Mouse (Mus musculus) erythroblast, embryonic 14.5 days (primary cell): ENCODE data around the gene 1700001O22Rik. TPM values are rescaled to one million over a fixed set of nuclear protein-coding genes. Genes with fewer than 3 reads are reported as not detected.

Experiments
- H3K27me3 ChIP-seq: 2 replicates; pipeline ENCODE4 v1.6.1; 2012; ENCODE audit warnings: inconsistent platforms; ENCODE audit not compliant: control insufficient read depth
- H3K36me3 ChIP-seq: 2 replicates; pipeline ENCODE4 v1.6.1; 2012; ENCODE audit warnings: mild to moderate bottlenecking, inconsistent platforms; ENCODE audit not compliant: control insufficient read depth
- H3K4me1 ChIP-seq: 2 replicates; pipeline ENCODE4 v1.6.1; 2012; ENCODE audit warnings: inconsistent platforms; ENCODE audit not compliant: control insufficient read depth
- H3K4me3 ChIP-seq: replicated peaks from 2 replicates; pipeline ENCODE3; 2012; ENCODE audit warnings: moderate library complexity, mild to moderate bottlenecking, inconsistent platforms
- H3K9me3 ChIP-seq: 2 replicates; pipeline ENCODE4 v1.6.1; 2012; ENCODE audit warnings: low read length, inconsistent platforms, mixed read lengths; ENCODE audit not compliant: control insufficient read depth
- GATA1 ChIP-seq: IDR thresholded peaks from 2 replicates; pipeline ENCODE4 v1.6.1; 2012; ENCODE audit warnings: low read length, inconsistent platforms, mixed read lengths
- TAL1 ChIP-seq: IDR thresholded peaks from 3 replicates; pipeline ENCODE4 v1.6.1; 2012; ENCODE audit warnings: low read length, inconsistent platforms, mixed read lengths
- polyA plus RNA-seq: library from polyadenylated mRNA; stranded (reverse); fragments of >175 nt; gene quantifications from 2 replicates; pipeline ENCODE4 v1.2.3, GENCODE M21; 2012

Gene 1700001O22Rik
- polyA plus RNA-seq, 1 experiment = not detected

DNA sequence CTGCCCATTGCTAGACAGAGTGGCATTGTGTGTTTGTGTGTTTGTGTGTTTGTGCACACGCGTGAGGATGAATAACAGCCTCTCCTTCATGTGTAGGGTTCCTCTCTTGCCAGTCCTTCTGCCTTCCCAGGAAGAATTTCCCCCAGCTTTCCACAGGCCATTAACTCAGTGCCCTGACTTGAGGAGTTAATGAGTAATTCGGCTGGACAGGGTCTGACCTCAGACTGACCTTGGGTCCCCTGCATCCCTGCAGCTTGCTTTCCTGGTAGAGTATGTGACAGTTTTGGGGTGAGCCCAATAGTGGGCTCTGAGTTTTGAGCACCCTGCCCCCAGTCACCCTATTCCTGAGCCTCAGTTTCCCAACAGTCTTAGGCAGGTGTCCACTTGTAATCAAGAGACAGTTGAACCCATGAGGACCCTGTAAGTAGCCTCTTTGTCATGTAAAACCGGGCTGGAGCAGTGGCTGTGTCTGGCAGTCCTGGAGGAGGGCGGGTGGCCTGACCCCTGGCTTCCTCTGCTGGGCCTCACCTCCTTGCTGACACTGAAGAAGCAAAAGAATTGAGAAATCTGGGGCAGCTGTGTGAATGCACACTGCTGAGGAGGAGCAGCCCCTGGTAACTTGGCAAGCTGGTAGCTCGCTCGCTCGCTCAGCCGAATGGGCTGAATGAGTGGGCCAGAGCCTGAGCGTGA is 43.5 kb downstream of the 1700001O22Rik start:
- Histone ChIP-seq H3K4me1 (peaks cover 11% of the 10 kb centered on the region), H3K4me3 (no peak overlapping the region), H3K36me3 (no peaks in the 10 kb centered on the region), H3K9me3 (no peaks in the 10 kb centered on the region; the same call in 1 of the 2 replicates), H3K27me3 (peaks cover 17% of the 10 kb centered on the region)
- no peak for TF ChIP-seq TAL1
- TF ChIP-seq GATA1 = no peak

DNA sequence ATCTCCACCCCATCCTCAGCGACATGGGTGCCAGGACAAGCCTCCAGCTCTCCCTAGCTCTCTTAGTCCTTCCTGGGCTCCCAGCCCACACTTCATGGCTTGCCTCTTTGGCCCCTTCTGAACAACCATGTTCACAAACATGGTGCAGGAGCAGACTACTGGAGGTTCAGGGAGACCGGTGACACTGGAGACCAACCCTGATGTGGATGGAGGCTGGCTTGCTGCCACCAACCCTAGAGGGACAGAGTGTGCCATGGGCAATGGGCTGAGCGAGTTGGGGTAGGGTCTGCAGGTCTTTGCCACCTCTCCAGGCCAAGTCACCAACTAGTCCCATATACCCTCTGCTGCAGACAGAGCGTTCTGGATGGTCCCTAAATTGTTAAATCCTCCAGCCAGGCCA is 44.0 kb downstream of the 1700001O22Rik start:
- Histone ChIP-seq H3K4me3 (no peak overlapping the region), H3K4me1 (peaks cover 11% of the 10 kb centered on the region), H3K36me3 (no peaks in the 10 kb centered on the region), H3K27me3 (peaks cover 14% of the 10 kb centered on the region), H3K9me3 (no peaks in the 10 kb centered on the region; the same call in 1 of the 2 replicates)
- TF ChIP-seq TAL1 = no peak
- no peak for TF ChIP-seq GATA1

DNA sequence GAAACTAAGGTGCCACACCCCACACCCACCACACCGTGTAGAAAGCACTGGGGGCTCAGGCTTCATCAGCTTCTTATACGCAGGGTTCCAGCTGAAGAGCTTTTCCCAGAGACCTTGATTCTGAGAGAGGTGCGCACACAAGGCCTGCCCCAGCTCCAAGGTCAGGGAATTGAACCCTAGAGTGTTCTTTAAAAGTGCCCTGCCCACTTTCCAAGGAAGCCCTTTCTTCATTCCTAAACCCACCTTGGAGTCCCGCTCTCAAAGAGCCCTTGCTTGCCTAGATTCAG is 44.4 kb downstream of the 1700001O22Rik start:
- peaks cover 11% of the 10 kb centered on the region for H3K4me1 ChIP-seq
- no peaks in the 10 kb centered on the region; the same call in 1 of the 2 replicates for H3K9me3 ChIP-seq
- H3K27me3 ChIP-seq = peaks cover 14% of the 10 kb centered on the region
- no peaks in the 10 kb centered on the region for H3K36me3 ChIP-seq
- TF ChIP-seq GATA1 (no peak), TAL1 (no peak)
- H3K4me3 ChIP-seq = no peak overlapping the region

DNA sequence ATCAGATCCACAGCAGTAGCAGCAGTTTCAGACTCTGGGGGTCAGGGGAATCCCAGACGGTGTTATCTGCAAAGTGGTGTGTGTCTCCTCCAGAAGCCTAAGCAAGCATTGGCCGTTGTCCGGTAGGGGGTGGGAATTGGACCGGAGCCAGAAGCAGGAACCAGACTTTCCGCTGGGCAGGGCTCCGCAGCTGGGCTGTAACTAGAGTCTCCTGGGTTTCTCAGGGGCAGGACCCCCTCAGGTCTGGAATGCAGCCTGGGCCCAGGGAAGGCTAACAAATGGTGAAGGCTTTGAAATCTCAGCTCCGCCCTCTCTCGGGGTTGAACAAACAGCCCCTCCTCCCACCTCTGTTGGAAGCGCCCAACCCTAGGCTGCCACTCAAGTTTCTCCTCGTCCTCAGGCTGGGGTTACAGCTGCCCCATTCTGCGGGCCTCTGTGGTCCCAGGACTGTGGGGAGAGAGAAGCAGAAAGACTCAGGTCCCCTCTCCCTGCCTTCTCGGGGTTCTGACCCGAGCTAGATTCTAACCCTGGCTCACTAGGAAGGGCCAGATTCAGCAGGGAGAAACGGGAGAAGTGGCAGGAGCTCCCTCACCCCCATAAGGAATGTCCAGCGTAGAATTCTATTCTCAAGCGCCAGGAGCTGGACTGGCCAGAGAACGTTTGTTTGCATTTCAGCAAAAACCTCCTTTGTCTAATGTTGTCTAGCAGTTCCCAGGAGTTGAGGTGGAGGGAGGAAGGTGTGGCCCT is 44.9 kb downstream of the 1700001O22Rik start:
- no peaks in the 10 kb centered on the region; the same call in 1 of the 2 replicates for H3K9me3 ChIP-seq
- peaks cover 14% of the 10 kb centered on the region for H3K27me3 ChIP-seq
- peaks cover 11% of the 10 kb centered on the region for H3K4me1 ChIP-seq
- no peaks in the 10 kb centered on the region for H3K36me3 ChIP-seq
- no peak for TF ChIP-seq GATA1
- no peak for TF ChIP-seq TAL1
- H3K4me3 ChIP-seq = no peak overlapping the region

DNA sequence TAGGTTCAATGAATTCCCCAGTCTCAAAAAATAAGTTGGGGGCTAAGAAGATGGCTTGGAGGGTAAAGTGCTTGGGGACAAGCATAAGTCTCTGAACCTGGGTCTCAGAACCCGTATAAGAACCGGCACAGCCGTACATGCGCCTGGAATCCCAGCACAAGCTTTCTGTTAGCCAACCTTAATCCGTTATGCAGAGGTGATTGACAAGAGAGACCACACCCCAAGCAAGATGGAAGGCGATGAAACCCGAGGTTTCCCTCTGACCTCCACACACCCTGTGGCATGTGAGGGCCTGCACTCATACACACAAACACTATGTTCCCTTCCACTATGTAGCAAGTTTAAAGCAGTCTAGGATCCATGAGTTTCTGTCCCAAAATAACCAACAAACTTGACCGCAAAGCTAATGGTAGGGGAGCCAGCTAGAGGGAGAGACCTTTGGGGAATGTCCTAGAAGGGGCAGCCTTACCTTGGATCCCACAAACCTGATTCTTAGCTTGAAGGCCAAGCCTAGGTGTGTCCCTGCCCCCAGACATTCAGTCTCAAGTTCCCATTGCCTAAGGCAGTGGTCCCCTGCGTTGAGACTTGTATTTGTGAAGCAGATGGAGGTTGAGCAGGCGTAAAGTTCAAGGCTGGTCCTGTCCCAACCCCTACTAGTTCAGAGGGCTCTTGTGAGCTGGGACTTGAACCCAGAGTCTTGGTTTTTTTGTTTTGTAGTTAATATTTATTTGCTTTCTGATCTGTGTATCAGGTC is 46.3 kb downstream of the 1700001O22Rik start:
- peaks cover 16% of the 10 kb centered on the region for H3K4me1 ChIP-seq
- no peak overlapping the region for H3K4me3 ChIP-seq
- H3K9me3 ChIP-seq = no peaks in the 10 kb centered on the region; the same call in 1 of the 2 replicates
- no peaks in the 10 kb centered on the region for H3K36me3 ChIP-seq
- peaks cover 11% of the 10 kb centered on the region for H3K27me3 ChIP-seq
- no peak for TF ChIP-seq GATA1
- TF ChIP-seq TAL1 = no peak

DNA sequence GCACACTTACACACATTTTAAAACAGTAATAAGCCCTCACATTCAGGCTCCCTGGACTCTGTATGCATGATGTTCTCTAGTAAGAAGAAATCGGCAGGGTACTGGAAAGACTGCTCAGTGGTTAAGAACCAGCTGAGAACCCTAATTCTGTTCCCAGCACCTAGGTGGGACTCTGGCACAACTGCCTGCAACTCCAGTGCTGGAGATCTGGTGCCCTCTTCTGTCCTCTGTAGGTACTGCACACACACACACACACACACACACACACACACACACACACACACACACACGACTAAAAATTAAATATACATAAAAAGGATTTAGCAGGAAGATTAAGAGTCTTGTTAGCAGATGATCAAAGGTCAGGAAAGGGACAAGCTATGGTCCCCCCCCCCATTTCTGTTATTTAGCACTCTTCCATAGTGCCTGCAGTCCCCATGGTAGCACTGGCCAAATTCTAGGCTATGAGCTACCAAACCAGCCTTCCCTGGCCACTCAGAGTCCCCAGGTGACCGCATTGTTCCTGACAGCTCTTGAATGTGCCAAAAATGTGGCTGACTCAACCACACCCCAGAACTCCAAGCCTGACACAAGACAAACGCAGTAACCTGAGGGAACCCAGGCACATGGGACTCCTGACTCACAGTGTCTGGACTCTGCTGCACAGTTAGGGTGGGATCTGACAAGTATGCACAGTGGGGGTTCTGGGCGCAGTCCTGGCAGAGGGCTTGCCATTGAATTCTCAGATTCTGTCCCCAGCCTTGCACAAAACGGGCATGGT is 47.3 kb downstream of the 1700001O22Rik start:
- TF ChIP-seq TAL1 = no peak
- no peak for TF ChIP-seq GATA1
- Histone ChIP-seq H3K9me3 (no peaks in the 10 kb centered on the region; the same call in 1 of the 2 replicates), H3K27me3 (peaks cover 11% of the 10 kb centered on the region), H3K4me3 (no peak overlapping the region), H3K36me3 (no peaks in the 10 kb centered on the region), H3K4me1 (peaks cover 16% of the 10 kb centered on the region)

DNA sequence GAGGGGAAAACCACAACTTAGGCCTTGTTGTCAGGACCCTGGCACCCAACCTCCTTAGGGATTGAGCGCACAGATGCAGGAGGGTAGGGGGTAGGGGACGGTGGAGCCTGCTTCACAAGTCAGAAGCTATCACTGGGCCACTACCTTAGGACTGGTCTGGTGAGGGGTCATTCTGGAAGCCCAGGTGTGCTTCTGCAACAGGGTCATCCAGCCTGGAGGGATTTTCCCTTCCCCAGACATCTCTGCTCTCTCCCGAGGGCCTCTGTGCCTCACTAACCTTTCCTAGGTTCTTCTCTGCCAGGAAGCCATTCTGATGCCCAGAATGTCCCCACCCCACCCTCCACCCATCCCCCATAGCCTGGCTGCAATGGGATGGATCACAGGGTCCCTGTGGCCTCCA is 48.6 kb downstream of the 1700001O22Rik start:
- no peaks in the 10 kb centered on the region for H3K36me3 ChIP-seq
- peaks cover 11% of the 10 kb centered on the region for H3K27me3 ChIP-seq
- no peak overlapping the region for H3K4me3 ChIP-seq
- peaks cover 16% of the 10 kb centered on the region for H3K4me1 ChIP-seq
- TF ChIP-seq GATA1 = no peak
- TF ChIP-seq TAL1 = no peak
- H3K9me3 ChIP-seq = no peaks in the 10 kb centered on the region; the same call in 1 of the 2 replicates

DNA sequence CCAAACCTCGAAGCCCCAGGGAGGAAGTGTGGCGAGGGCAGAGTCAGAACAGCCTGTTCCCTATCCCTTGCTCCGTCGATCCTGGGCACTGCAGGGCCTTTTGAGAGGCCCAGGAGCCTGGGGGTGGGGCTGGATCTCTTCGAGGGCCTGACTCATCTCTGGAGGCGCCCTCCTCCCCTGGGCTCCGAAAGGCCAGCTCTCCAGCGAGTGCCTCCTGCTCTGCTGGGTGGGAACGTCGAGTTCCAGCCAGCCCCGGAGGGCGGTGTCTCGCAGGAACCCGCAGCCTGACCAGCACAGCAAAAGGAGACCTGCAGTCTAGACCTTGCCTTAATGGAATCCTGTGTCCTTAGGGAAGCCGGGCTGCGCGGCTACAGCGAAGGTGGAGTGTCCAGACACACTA is 50.2 kb downstream of the 1700001O22Rik start:
- Histone ChIP-seq H3K36me3 (no peaks in the 10 kb centered on the region), H3K4me1 (peaks cover 8% of the 10 kb centered on the region), H3K27me3 (peaks cover 9% of the 10 kb centered on the region), H3K4me3 (no peak overlapping the region), H3K9me3 (no peaks in the 10 kb centered on the region; the same call in 1 of the 2 replicates)
- TF ChIP-seq TAL1 = no peak
- no peak for TF ChIP-seq GATA1
